Mouse (Mus musculus) embryonic facial prominence, embryonic 12.5 days (tissue): ENCODE data around the gene Ugt1a7c. TPM values are rescaled to one million over a fixed set of nuclear protein-coding genes. Genes with fewer than 3 reads are reported as not detected.
A peak's percentile ranks its signal among the peaks of the same experiment; 100 is the strongest.

Experiments
- ATAC-seq: fragments of 200-750 bp; cut with Nextera tagmentation; 2 replicates; pipeline ENCODE4 v1.8.0; 2017; ENCODE audit not compliant: insufficient number of reproducible peaks, insufficient read depth, low FRiP score, low TSS enrichment
- H3K27ac ChIP-seq: fragments of 300-500 bp; sonication (generic); 2 replicates; pipeline ENCODE4 v1.5.1; 2016; ENCODE audit warnings: mild to moderate bottlenecking
- H3K27me3 ChIP-seq: fragments of 300-500 bp; sonication (generic); 2 replicates; pipeline ENCODE4 v1.6.1; 2016; ENCODE audit warnings: mild to moderate bottlenecking, moderate library complexity
- H3K36me3 ChIP-seq: fragments of 300-500 bp; sonication (generic); 2 replicates; pipeline ENCODE4 v1.6.1; 2016; ENCODE audit warnings: mild to moderate bottlenecking
- H3K4me1 ChIP-seq: fragments of 300-500 bp; sonication (generic); 2 replicates; pipeline ENCODE4 v1.6.1; 2016
- H3K4me2 ChIP-seq: fragments of 300-500 bp; sonication (generic); replicated peaks from 2 replicates; pipeline ENCODE4 v1.6.1; 2016; ENCODE audit warnings: mild to moderate bottlenecking, moderate library complexity
- H3K4me3 ChIP-seq: fragments of 300-500 bp; sonication (generic); 2 replicates; pipeline ENCODE4 v1.5.1; 2016; ENCODE audit warnings: mild to moderate bottlenecking
- H3K9ac ChIP-seq: fragments of 300-500 bp; sonication (generic); 2 replicates; pipeline ENCODE4 v1.6.1; 2016; ENCODE audit warnings: mild to moderate bottlenecking, moderate library complexity
- H3K9me3 ChIP-seq: fragments of 300-500 bp; sonication (generic); 2 replicates; pipeline ENCODE4 v1.6.1; 2016; ENCODE audit warnings: mild to moderate bottlenecking, moderate library complexity
- WGBS: fragments of 180-500 bp; shearing (Covaris S2); methylation state at CpG from one replicate; pipeline ENCODE4 v1.1.7; 2016; 5-methylcytosine and 5-hydroxymethylcytosine counted together
- polyA plus RNA-seq: library from polyadenylated mRNA; unstranded; fragments of >200 nt; fragmentation: Nextera tagmentation; extraction: Ambion mirVana; gene quantifications from 2 replicates; pipeline ENCODE4 v1.2.1, GENCODE M21; 2016

The Ugt1a7c gene
- polyA plus RNA-seq, 1 experiment from 2014 or later, result 0.63 TPM

DNA sequence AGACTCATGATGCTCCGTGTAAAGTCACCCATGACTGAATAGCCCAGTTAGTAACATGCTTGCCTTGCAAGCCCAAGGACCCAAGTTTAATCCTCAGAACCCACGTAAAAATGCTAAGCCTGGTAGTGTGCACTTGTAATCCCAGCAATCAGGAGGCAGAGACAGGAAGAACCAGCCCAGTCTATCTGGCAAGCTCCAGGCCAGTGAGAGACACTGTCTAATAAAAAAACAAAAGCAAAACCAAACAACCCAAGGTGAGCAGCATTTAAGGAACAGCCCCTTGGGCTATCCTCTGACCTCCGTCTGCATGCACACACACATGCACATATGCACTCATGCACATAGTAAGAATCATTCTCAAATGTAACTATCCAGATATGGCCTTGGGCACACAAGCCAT, 134.7 kb downstream of the Ugt1a7c start:
- Histone ChIP-seq H3K9ac (no peak overlapping the region), H3K4me3 (no peak overlapping the region), H3K9me3 (peaks cover 92% of the 10 kb centered on the region), H3K36me3 (no peaks in the 10 kb centered on the region), H3K27ac (no peak overlapping the region), H3K4me2 (no peak overlapping the region), H3K27me3 (no peaks in the 10 kb centered on the region), H3K4me1 (no peaks in the 10 kb centered on the region)
- ATAC-seq, result no peak
- WGBS, result 77% methylated on average over 3 of the region's 3 CpGs

DNA sequence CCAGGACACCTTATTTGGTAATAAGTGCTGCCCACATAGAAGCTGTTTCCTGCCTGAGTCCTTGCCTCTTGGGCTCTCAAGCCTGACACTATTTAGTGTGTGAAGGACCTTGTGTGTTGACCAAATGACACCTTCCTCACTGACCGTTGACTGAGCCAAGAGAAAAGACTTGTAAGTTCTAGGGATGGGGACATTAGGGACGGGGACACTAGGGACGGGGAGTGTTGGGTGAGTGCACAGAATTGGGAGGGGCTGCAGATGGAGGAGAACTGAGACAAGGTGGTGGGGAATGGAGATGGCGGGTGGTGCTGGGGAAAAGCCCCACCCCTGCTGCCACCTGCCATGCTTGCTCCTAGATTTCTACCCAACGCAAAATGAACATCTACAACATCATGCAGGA, 135.1 kb downstream of the Ugt1a7c start:
- Histone ChIP-seq H3K36me3 (no peaks in the 10 kb centered on the region), H3K9me3 (peaks cover 96% of the 10 kb centered on the region), H3K4me3 (no peak overlapping the region), H3K27me3 (no peaks in the 10 kb centered on the region), H3K9ac (no peak overlapping the region), H3K4me1 (no peaks in the 10 kb centered on the region), H3K4me2 (no peak overlapping the region), H3K27ac (no peak overlapping the region)
- WGBS, result 86% methylated on average over 5 of the region's 5 CpGs
- no peak for ATAC-seq

DNA sequence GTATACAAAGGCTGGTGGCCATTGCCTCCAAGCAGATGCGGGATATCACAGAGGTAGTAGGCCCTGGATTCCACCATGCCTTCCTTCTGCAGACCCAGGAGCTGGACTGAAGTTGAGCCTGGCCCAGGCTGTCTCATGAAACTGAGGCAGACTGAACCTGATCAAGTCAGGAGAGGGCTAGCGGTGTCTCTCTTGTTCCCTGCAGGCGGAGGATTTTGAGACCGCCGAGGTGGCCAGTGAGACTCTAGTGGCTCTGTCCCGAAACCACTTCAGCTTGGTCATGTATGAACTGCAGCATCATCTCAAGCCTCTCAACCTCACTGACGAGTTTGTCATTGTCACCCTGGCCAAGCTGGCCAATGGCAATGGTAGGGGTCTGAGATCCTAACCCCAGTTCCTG, 135.6 kb downstream of the Ugt1a7c start:
- no peaks in the 10 kb centered on the region for H3K36me3 ChIP-seq
- H3K27me3 ChIP-seq, result no peaks in the 10 kb centered on the region
- ATAC-seq, result no peak
- 70% methylated on average over 7 of the region's 7 CpGs for WGBS
- H3K9me3 ChIP-seq, result peaks cover 98% of the 10 kb centered on the region
- no peak overlapping the region for H3K9ac ChIP-seq
- no peak overlapping the region for H3K4me3 ChIP-seq
- no peak overlapping the region for H3K4me2 ChIP-seq
- no peaks in the 10 kb centered on the region for H3K4me1 ChIP-seq
- H3K27ac ChIP-seq, result no peak overlapping the region

DNA sequence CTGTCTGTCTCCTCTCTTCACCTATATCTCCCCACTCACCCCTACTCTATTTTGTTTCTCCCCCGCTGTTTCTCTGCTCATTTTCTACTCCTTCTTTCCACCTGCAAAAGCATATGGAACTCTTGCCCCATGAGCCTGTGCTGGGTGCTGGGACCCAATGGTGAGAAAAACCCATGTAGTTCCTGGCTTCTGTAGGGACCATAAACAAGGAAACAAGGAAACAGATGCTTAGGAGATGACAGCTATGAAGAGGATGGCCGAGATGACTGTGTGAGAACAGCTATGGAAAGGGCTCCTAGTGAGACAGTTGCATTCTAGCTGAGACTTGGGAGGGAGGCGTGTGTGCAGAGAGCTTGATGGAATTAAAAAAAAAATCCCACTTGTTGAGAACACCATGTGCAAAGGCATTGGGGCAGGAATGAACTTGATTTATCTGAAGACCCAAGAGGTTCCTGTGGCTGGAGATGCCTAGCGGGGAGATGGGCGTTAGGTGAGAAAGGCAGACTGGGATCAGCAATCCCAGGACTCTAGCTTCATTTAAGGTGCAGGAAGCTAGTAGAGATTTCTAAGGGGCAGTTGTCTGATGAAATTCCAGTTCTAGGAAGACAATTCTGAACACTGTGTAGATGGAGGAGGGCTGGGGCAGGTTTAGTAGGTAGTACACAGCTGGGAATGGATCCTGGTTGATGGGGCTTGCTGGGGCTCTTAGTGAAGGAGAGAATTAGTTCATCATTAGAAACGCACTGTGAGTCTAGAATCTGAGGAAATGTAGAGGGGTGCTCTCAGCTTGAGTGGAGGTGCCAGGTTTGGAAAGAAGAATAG, 136.3 kb downstream of the Ugt1a7c start:
- peaks cover 98% of the 10 kb centered on the region for H3K9me3 ChIP-seq
- no peak overlapping the region for H3K4me3 ChIP-seq
- H3K27me3 ChIP-seq, result no peaks in the 10 kb centered on the region
- no peak overlapping the region for H3K9ac ChIP-seq
- H3K36me3 ChIP-seq, result no peaks in the 10 kb centered on the region
- H3K4me1 ChIP-seq, result no peaks in the 10 kb centered on the region
- no peak for ATAC-seq
- 74% methylated on average over 6 of the region's 6 CpGs for WGBS
- no peak overlapping the region for H3K27ac ChIP-seq
- no peak overlapping the region for H3K4me2 ChIP-seq

DNA sequence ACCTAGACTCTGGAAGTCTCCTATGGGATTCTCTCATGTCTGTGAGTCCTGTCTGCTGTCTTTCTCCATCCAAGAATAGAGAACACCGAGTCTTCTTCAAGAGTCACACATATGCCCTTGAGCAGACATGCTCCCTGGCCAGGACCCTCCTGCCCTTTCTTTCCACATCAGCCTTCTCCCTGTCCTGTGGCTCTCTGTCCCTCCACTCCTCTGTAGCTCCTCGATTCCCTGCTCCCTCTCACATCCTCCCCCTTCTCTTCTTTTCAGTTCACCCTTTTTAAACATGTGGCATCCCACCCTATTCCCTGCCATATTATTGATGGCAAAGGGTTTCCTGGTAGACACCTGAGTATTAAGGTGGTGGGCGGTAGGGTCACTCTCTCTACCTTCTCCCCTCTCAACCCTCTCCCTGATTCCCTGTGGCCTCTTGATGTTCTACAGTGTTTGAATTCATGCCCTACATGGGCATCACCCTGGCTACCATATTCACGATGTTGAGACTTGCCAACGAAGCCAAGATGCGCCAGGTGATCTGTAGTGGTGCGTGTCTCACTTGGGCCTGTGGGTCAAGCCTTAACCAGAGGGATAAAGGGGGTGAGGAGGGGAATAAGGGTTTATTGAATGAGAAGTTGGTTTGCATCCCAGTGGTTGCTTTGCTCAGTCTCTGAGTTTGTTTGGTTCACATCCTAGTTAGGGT, 137.1 kb downstream of the Ugt1a7c start:
- H3K4me1 ChIP-seq, result no peaks in the 10 kb centered on the region
- no peak overlapping the region for H3K4me3 ChIP-seq
- H3K27ac ChIP-seq, result no peak overlapping the region
- no peaks in the 10 kb centered on the region for H3K27me3 ChIP-seq
- no peak overlapping the region for H3K4me2 ChIP-seq
- H3K9ac ChIP-seq, result no peak overlapping the region
- ATAC-seq, result no peak
- no peaks in the 10 kb centered on the region for H3K36me3 ChIP-seq
- peaks cover 96% of the 10 kb centered on the region for H3K9me3 ChIP-seq
- 65% methylated on average over 7 of the region's 7 CpGs for WGBS

DNA sequence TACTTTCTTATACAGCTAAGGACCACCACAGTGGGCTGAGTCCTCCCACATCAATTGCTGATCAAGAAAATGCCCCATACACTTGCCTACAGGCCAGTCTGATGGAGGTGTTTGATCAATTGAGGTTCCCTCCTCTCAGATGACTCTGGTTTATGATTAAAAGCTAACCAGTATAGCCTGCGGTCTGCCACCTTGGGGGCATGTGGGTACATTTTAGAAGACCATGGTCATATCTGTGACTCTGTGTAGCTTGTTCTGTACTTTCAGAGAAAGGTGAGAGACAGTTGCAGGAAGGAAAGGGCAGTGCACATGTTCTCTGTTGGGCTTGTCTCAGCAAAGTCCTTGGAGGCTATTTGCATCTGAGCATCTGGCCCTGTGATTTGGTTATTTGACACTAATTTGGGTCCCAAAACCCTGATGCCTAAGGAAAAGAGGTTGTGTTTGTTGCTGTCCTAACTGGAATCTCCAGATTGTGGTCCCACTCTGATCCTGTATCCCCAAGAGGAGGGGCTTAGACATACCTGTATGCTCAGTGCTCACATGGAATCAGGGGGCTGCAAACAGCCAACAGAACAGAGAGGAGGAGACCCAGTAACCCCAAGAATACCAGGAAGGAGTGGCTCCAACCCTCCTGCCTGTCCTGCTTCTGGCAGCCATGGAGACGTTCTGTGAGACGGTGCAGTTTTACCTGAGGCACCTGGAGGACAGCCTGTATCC, 138.0 kb downstream of the Ugt1a7c start:
- Histone ChIP-seq H3K9me3 (peaks cover 97% of the 10 kb centered on the region), H3K4me1 (no peaks in the 10 kb centered on the region), H3K4me2 (no peak overlapping the region), H3K27me3 (no peaks in the 10 kb centered on the region), H3K36me3 (no peaks in the 10 kb centered on the region), H3K9ac (no peak overlapping the region), H3K27ac (no peak overlapping the region), H3K4me3 (no peak overlapping the region)
- no peak for ATAC-seq
- WGBS, result 55% methylated on average over 3 of the region's 3 CpGs

DNA sequence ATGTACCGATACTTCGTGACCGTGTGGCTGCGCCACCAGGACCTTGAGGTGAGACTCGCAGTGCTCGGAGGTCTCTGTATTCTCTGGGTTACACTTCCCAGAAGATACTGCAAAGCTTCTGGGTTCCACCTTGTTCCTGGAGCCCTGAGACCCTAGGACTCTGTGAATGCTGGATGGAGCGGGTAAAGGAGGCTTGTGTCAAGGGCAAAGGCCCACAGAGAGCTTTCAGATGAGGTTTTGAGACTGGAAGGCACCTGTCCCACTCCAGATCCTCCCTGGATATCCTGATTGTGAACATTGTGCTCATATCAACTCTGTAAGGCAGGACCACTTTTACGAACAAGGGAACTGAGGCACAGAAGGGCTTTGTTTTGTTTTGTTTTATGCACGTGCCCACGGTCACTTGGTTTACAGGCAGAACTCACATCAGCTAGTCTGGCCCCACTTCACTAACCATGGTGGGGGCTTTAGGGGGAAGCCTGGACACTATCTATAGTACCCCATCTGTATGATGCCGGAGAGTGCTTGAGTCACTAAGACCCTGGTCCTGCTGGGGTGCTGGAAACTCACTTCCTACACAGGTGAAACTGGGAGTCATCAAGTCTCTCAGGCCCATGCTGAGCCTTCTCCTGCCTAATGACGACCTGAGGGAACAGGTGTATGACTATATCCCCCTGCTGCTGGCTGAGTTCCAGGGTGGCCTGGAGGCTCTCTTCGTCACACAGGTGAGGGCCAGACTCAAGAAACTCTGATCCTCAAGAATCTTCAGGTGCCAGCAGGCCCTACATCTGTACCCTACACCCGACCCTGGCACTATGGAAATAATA, 138.8 kb downstream of the Ugt1a7c start:
- H3K36me3 ChIP-seq, result no peaks in the 10 kb centered on the region
- no peak overlapping the region for H3K4me2 ChIP-seq
- H3K4me1 ChIP-seq, result no peaks in the 10 kb centered on the region
- H3K27me3 ChIP-seq, result no peaks in the 10 kb centered on the region
- no peak overlapping the region for H3K27ac ChIP-seq
- H3K9me3 ChIP-seq, result peaks cover 97% of the 10 kb centered on the region
- 68% methylated on average over 14 of the region's 14 CpGs for WGBS
- H3K9ac ChIP-seq, result no peak overlapping the region
- ATAC-seq, result no peak
- H3K4me3 ChIP-seq, result no peak overlapping the region

DNA sequence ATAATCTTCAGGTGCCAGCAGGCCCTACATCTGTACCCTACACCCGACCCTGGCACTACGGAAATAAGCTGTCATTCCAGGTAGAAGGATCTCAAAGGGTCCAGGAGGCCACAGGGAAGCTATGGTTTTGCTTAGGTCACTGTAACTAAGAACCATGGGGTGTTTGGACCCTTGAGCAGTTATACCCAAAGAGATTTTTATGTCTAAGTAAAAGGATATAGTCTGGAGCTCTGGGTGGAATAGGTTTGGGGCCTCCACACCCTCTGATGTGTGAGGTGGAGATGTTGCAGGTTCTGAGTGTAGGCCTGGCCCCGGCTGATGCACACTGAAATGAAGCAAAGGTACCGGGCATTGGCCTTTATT, 139.4 kb downstream of the Ugt1a7c start:
- Histone ChIP-seq H3K9me3 (peaks cover 97% of the 10 kb centered on the region), H3K27me3 (no peaks in the 10 kb centered on the region), H3K4me1 (no peaks in the 10 kb centered on the region), H3K9ac (no peak overlapping the region), H3K4me3 (no peak overlapping the region), H3K4me2 (no peak overlapping the region), H3K36me3 (no peaks in the 10 kb centered on the region), H3K27ac (no peak overlapping the region)
- no peak for ATAC-seq
- 66% methylated on average over 4 of the region's 4 CpGs for WGBS

DNA sequence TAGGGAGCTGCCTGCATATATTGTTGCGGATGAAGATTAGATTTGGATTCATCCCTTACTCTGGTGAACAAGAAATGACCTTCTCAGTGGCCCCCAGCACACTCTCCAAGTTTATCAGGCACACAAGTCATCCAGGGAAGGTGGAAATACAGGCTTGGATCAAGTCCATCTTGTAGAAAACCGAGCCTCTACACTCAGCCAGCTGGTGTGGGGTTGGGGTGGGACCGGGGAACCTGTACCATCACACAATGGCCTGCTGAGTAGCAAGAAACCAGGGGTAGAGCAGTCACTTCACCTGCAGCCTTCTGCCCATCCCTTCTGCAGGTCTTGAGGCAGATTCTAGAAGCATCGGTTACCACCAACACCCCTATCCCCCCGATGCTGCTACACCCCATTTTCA, 139.8 kb downstream of the Ugt1a7c start:
- Histone ChIP-seq H3K4me2 (no peak overlapping the region), H3K27me3 (no peaks in the 10 kb centered on the region), H3K9ac (no peak overlapping the region), H3K9me3 (peaks cover 97% of the 10 kb centered on the region), H3K27ac (no peak overlapping the region), H3K4me3 (no peak overlapping the region), H3K36me3 (no peaks in the 10 kb centered on the region), H3K4me1 (no peaks in the 10 kb centered on the region)
- no peak for ATAC-seq
- 46% methylated on average over 5 of the region's 5 CpGs for WGBS

DNA sequence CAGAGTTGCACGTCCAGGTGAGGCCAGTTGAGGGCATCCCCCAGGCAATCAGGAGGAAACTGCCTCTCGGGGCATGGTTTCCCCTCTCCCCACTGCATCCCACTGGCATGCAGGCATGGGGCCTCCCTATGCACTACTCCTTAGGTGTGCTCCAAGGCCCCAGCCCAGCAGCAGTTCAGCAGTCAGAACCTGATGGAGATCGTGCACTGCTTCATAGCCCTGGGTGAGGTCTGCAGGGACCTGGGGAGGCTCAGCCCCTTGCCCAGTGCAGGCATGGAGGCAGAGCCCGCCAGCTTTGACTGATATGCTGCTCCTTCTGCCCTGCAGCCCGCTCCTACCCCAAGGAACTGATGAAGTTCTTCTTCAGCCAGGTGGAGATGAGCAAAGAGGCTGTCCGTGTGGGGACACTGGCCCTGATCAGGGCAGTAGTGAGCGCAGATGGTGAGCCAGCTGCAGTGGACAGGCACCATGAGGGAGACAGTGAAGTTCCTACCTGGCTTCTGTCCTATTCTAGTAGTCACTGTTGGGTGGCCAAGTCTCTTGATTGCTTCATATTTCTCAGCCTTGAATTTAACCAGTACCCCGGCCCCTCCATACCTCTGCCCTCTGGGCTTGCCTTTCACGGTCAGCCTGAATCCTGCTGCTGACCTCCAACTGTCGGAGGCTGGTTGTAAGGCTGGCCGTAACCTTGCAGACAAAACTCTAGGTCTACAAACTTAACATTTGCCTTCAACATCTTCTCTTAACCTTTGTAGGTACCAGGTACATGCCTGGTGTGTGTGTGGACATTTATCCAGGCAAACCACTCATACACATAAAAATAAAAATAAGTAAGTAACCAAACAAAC, 140.4 kb downstream of the Ugt1a7c start:
- Histone ChIP-seq H3K27ac (no peak overlapping the region), H3K4me2 (no peak overlapping the region), H3K9me3 (peaks cover 97% of the 10 kb centered on the region), H3K9ac (no peak overlapping the region), H3K36me3 (no peaks in the 10 kb centered on the region), H3K4me1 (no peaks in the 10 kb centered on the region), H3K27me3 (no peaks in the 10 kb centered on the region), H3K4me3 (no peak overlapping the region)
- WGBS, result 62% methylated on average over 11 of the region's 11 CpGs
- 0 out of 2 replicates have a peak, but pooled peaks have one; percentile 4 for ATAC-seq
